Mouse (Mus musculus): ENCODE measurements at regions not wholly inside any gene's neighbourhood (a gene's known extent, or its start where the extent isn't known, plus 50 kb on each side); places are given as distances from the start of the nearest gene placed in this dataset.
A peak's percentile ranks its signal among the peaks of the same experiment; 100 is the strongest.

GRCm38 (mm10) chr3:149445991-149446564 lies 455.7 kb upstream of the Adgrl2 start:
- Histone ChIP-seq H3K9ac (ENCODE audit: insufficient read depth, low read depth) (no peak overlapping the region), H3K4me2 (ENCODE audit: insufficient read depth, low read depth, poor library complexity, severe bottlenecking) (no peak overlapping the region), H3K79me2 (replicated peaks; ENCODE audit: control insufficient read depth, extremely low read depth, insufficient read depth, poor library complexity, severe bottlenecking) (no peaks in the 10 kb centered on the region), H3K36me3 (replicated peaks in 1 of 2; ENCODE audit: control insufficient read depth in 1 of 2, insufficient read depth in 1 of 2, low read length in 1 of 2) (no peaks in the 10 kb centered on the region), H3K27ac (ENCODE audit: insufficient read depth, low read depth) (no peak overlapping the region), H3K9me3 (replicated peaks; ENCODE audit: low read length) (no peaks in the 10 kb centered on the region), H3K4me3 (replicated peaks in 1 of 3; ENCODE audit: low read depth in 2 of 3, low read length in 2 of 3, poor library complexity in 1 of 3) (no peak overlapping the region), H3K27me3 (replicated peaks) (no peaks in the 10 kb centered on the region), H3K4me1 (ENCODE audit: control insufficient read depth in 1 of 2, insufficient read depth in 2 of 2) (peaks cover 0 to 14% of the 10 kb centered on the region in 2 experiments; a peak in 2 of 4 replicates)
- dilution Hi-C loops (cut with MboI; ENCODE audit: extremely low pct_ligation_motif_present, extremely low pct_unique_long_range_greater_than_20kb, low sequenced_read_pairs) (no loop called here), in situ Hi-C loops (cut with MboI; ENCODE audit: low pct_ligation_motif_present, low pct_unique_long_range_greater_than_20kb, low sequenced_read_pairs) (no loop called here)
- DNase-seq (ENCODE audit: extremely low read depth), result no peak
- TF ChIP-seq JUN (IDR thresholded peaks at IDR 0.05; ENCODE audit: insufficient read depth, low read depth, low read length) (no peak), PAX5 (IDR thresholded peaks at IDR 0.05; ENCODE audit: low read length) (no peak), RCOR1 (conservative IDR thresholded peaks at IDR 0.05; ENCODE audit: low read depth, low read length) (no peak), NELFE (IDR thresholded peaks at IDR 0.05; ENCODE audit: low read depth, low read length) (no peak), SMC3 (IDR thresholded peaks at IDR 0.05; ENCODE audit: low read depth, low read length) (no peak), EP300 (IDR thresholded peaks at IDR 0.05; ENCODE audit: low read length) (no peak), TCF12 (IDR thresholded peaks at IDR 0.05; ENCODE audit: low read depth, low read length) (no peak), SIN3A (IDR thresholded peaks at IDR 0.05; ENCODE audit: low read length) (no peak), USF1 (IDR thresholded peaks at IDR 0.05; ENCODE audit: low read depth, low read length) (no peak), MAFK (IDR thresholded peaks at IDR 0.05; ENCODE audit: insufficient replicate concordance, low read length) (no peak), CHD2 (IDR thresholded peaks at IDR 0.05; ENCODE audit: low read length) (no peak), NRF1 (IDR thresholded peaks at IDR 0.05; ENCODE audit: low read depth, low read length) (no peak), CTCF (conservative IDR thresholded peaks at IDR 0.05 in 1 of 2, IDR thresholded peaks at IDR 0.05 in 1 of 2; ENCODE audit: low read depth in 2 of 2, low read length in 2 of 2) (no peak), ZC3H11A (IDR thresholded peaks at IDR 0.05; ENCODE audit: low read depth, low read length) (no peak), POLR2AphosphoS2 (IDR thresholded peaks at IDR 0.05; ENCODE audit: low read depth, low read length) (no peak)

GRCm38 (mm10) chr3:149444854-149445577 lies 454.7 kb upstream of the Adgrl2 start:
- dilution Hi-C loops (cut with MboI; ENCODE audit: extremely low pct_ligation_motif_present, extremely low pct_unique_long_range_greater_than_20kb, low sequenced_read_pairs), result no loop called here
- H3K4me3 ChIP-seq (replicated peaks in 1 of 3; ENCODE audit: low read depth in 2 of 3, low read length in 2 of 3, poor library complexity in 1 of 3), result peak overlapping the region in 2 of 3 experiments; percentile 20 to 37
- DNase-seq (ENCODE audit: extremely low read depth), result peak; percentile 44
- H3K79me2 ChIP-seq (replicated peaks; ENCODE audit: control insufficient read depth, extremely low read depth, insufficient read depth, poor library complexity, severe bottlenecking), result no peaks in the 10 kb centered on the region
- no peaks in the 10 kb centered on the region for H3K27me3 ChIP-seq (replicated peaks)
- no peaks in the 10 kb centered on the region for H3K36me3 ChIP-seq (replicated peaks in 1 of 2; ENCODE audit: control insufficient read depth in 1 of 2, insufficient read depth in 1 of 2, low read length in 1 of 2)
- in situ Hi-C loops (cut with MboI; ENCODE audit: low pct_ligation_motif_present, low pct_unique_long_range_greater_than_20kb, low sequenced_read_pairs), result no loop called here
- H3K27ac ChIP-seq (ENCODE audit: insufficient read depth, low read depth), result no peak overlapping the region
- no peaks in the 10 kb centered on the region for H3K9me3 ChIP-seq (replicated peaks; ENCODE audit: low read length)
- peak overlapping the region; percentile 40 for H3K9ac ChIP-seq (ENCODE audit: insufficient read depth, low read depth)
- H3K4me1 ChIP-seq (ENCODE audit: control insufficient read depth in 1 of 2, insufficient read depth in 2 of 2), result peaks cover 0 to 19% of the 10 kb centered on the region in 2 experiments; a peak in 2 of 4 replicates
- H3K4me2 ChIP-seq (ENCODE audit: insufficient read depth, low read depth, poor library complexity, severe bottlenecking), result peak overlapping the region; percentile 93
- TF ChIP-seq NELFE (IDR thresholded peaks at IDR 0.05; ENCODE audit: low read depth, low read length) (no peak), IRF4 (IDR thresholded peaks at IDR 0.05; ENCODE audit: low read depth, low read length) (peak; percentile 60; the same call in 1 of the 2 replicates), CHD1 (IDR thresholded peaks at IDR 0.05; ENCODE audit: low read depth, low read length) (no peak), ELF1 (IDR thresholded peaks at IDR 0.05; ENCODE audit: low read depth, low read length) (no peak), POLR2AphosphoS2 (IDR thresholded peaks at IDR 0.05; ENCODE audit: low read depth, low read length) (no peak), CHD2 (IDR thresholded peaks at IDR 0.05; ENCODE audit: low read length) (no peak), TCF12 (IDR thresholded peaks at IDR 0.05; ENCODE audit: low read depth, low read length) (no peak), PAX5 (IDR thresholded peaks at IDR 0.05; ENCODE audit: low read length) (no peak), SMC3 (IDR thresholded peaks at IDR 0.05; ENCODE audit: low read depth, low read length) (peak; percentile 76), HCFC1 (IDR thresholded peaks at IDR 0.05; ENCODE audit: low read depth, low read length) (no peak), USF1 (IDR thresholded peaks at IDR 0.05; ENCODE audit: low read depth, low read length) (no peak), MAZ (IDR thresholded peaks at IDR 0.05; ENCODE audit: low read depth, low read length) (0 out of 2 replicates have a peak, but pooled peaks have one; percentile 56), JUND (conservative IDR thresholded peaks at IDR 0.05; ENCODE audit: low read depth, low read length) (peak; percentile 77), CTCF (conservative IDR thresholded peaks at IDR 0.05 in 1 of 2, IDR thresholded peaks at IDR 0.05 in 1 of 2; ENCODE audit: low read depth in 2 of 2, low read length in 2 of 2) (peak in 1 of 2 experiments; percentile 77; a peak in 2 of 4 replicates), GABPA (IDR thresholded peaks at IDR 0.05; ENCODE audit: insufficient replicate concordance, low read depth, low read length) (no peak), MAFK (IDR thresholded peaks at IDR 0.05; ENCODE audit: insufficient replicate concordance, low read length) (no peak), NRF1 (IDR thresholded peaks at IDR 0.05; ENCODE audit: low read depth, low read length) (no peak), MXI1 (IDR thresholded peaks at IDR 0.05; ENCODE audit: low read depth, low read length) (0 out of 2 replicates have a peak, but pooled peaks have one; percentile 24), EP300 (IDR thresholded peaks at IDR 0.05; ENCODE audit: low read length) (no peak), MYC (IDR thresholded peaks at IDR 0.05; ENCODE audit: low read depth, low read length) (peak; percentile 80), SIN3A (IDR thresholded peaks at IDR 0.05; ENCODE audit: low read length) (no peak), POLR2A (IDR thresholded peaks at IDR 0.05; ENCODE audit: low read depth, low read length) (no peak), ZC3H11A (IDR thresholded peaks at IDR 0.05; ENCODE audit: low read depth, low read length) (peak; percentile 63), TBP (conservative IDR thresholded peaks at IDR 0.05; ENCODE audit: low read depth, low read length) (no peak), ZMIZ1 (IDR thresholded peaks at IDR 0.05; ENCODE audit: low read depth, low read length) (no peak), RAD21 (IDR thresholded peaks at IDR 0.05; ENCODE audit: low read depth, low read length) (peak; percentile 87)
